In the genomic region with DNA sequence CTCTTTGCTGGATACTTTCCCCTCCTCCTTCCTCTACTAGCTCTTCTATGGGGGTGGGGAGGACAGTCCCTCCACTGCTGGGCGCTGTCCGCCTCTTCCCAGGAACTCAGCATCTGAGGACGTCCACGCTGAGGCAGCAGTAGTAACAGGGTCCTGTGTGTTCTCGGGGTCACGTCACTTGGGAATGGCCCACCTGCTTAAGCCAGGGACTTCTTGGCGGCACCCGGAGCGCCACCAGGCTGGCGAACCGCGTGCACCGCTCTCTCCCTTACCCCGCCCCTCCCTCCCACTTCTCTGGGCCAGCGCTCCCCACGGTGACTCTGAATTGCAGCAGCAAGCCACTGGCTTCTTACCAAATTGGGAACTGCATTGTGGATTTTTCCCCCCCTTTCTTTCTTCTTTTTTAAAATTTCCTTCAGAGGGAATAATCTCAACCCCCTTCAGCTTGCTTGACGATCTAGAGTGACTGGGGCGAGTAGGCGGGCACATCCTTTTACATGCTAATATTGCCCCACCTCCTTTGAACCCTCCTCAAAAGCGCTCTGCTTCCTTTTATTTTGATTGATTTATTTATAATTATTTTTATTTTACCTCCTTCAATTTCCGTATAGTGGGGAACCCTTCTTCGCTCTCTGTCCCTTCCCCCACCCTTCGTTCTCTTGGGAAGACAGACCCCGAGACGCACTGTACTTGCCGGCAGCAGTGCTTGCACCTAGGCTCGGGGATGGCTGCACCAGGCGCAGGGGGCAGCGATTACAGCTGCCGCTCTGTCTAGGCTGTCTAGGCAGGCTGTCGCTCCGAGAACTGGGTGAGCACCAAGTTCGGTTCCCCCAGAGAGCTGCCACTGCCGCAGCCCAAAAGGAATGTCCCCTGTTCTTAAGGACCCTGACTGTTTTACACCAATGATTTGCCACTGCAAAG, we compare ENCODE assay signal across 8 mouse cellular contexts.
A peak's percentile ranks its signal among the peaks of the same experiment; 100 is the strongest.
DNase-seq lines count a peak whose midpoint lies in the region; ATAC-seq lines count a peak whose summit lies in the region.

No protein-coding gene starts in this region.

- WGBS in midbrain, embryonic 16.5 days: under 1% methylated on average over 33 of the region's 34 CpGs

- H3K9ac ChIP-seq in midbrain, embryonic 16.5 days (ENCODE audit: low read depth, low read length): peak overlapping the region; percentile 78

- H3K9me3 ChIP-seq in midbrain, embryonic 16.5 days (replicated peaks; ENCODE audit: control insufficient read depth, low read length, poor library complexity, severe bottlenecking): no peaks in the 10 kb centered on the region

- DNase-seq in kidney, adult 9 months: peak; percentile 3
- DNase-seq in kidney, postnatal 36 days: no peak
- peak; percentile 60 to 67 for DNase-seq in cerebellum, postnatal 14 days
- DNase-seq in frontal cortex, postnatal 25 days (ENCODE audit: low spot score in 2 of 2): peak; percentile 33 to 36
- peak; percentile 38 to 58 for DNase-seq in left cerebral cortex, adult 18-20 months (ENCODE audit: low spot score in 2 of 2)
- no peak for DNase-seq in thymus, adult 18-20 months

- ATAC-seq in midbrain, embryonic 16.5 days: peak; percentile 93
- no peak for ATAC-seq in activated CD4-positive, CD25-positive, alpha-beta regulatory T cell, adult 4 months

- H3K4me3 ChIP-seq in midbrain, embryonic 16.5 days (ENCODE audit: low read depth, low read length): peak overlapping the region; percentile 68

- peak overlapping the region; percentile 77 for H3K27ac ChIP-seq in midbrain, embryonic 16.5 days (ENCODE audit: low read length)

- H3K36me3 ChIP-seq in midbrain, embryonic 16.5 days (ENCODE audit: control insufficient read depth, insufficient read depth, low read length): no peaks in the 10 kb centered on the region

- peaks cover 6% of the 10 kb centered on the region for H3K4me1 ChIP-seq in midbrain, embryonic 16.5 days (ENCODE audit: control insufficient read depth, insufficient read depth, low read length)

- H3K4me2 ChIP-seq in midbrain, embryonic 16.5 days (ENCODE audit: low read length): peak overlapping the region; percentile 80

- no peaks in the 10 kb centered on the region for H3K27me3 ChIP-seq in midbrain, embryonic 16.5 days (ENCODE audit: control insufficient read depth, insufficient read depth, low read depth, low read length)

Comparison
In these comparisons a context has a peak if more than half of its experiments do, and no peak if none do; other contexts are left out.
1. DNase-seq: peak in kidney, adult 9 months (single experiment), cerebellum, postnatal 14 days (2 of 2), frontal cortex, postnatal 25 days (2 of 2) and left cerebral cortex, adult 18-20 months (2 of 2); none in kidney, postnatal 36 days (0 of 2) and thymus, adult 18-20 months (0 of 2).